Mouse (Mus musculus): ENCODE data around the gene Tmem274. TPM values are rescaled to one million over a fixed set of nuclear protein-coding genes. Genes with fewer than 3 reads are reported as not detected.
A peak's percentile ranks its signal among the peaks of the same experiment; 100 is the strongest.

The Tmem274 gene
- polyA plus RNA-seq, 1 experiment from 2014 or later, result not detected

DNA sequence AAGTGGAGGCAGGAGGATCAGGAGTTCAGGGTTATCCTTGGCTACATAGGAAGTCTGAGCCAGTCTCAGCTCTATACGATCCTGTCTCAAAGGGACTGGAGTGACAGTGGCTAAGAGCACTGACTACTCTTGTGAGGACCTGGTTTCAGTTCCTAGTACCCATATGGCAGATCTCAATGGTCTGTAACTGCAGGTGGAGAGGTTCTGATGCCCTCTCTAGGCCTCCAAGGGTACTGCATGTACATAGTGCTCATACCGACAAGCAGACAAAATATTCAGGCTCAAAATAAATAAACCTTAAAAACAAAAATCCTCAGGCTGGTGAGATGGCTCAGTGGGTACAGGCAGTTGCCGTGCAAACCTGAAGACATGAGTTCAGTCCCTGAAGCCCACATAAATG, 14.0 kb downstream of the Tmem274 start:
- H3K36me3 ChIP-seq (ENCODE audit: inconsistent target), result peaks cover 39% of the 10 kb centered on the region; the same call in 1 of the 2 replicates
- 96% methylated on average over 3 of the region's 3 CpGs for WGBS (ENCODE audit: missing documents)
- H3K27ac ChIP-seq, result no peak overlapping the region

DNA sequence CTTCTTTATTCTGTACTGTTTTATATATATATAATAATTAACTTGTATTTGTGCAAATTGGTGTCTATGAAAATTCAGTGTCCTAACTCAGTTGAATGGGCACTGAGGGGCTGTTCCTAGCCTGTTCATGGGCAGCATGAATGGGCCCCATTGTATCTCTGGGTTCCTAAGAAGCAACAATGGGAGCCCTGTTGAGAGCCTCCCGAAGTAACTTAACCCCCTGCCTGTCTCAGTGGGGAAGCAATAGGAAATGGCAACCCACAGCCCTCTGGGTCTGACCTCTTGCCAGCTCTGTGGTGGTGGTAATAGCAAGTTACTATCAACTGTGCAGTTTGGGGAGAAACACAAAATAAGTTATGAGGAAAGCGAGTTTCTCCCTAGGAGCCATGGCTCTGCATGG, 19.4 kb downstream of the Tmem274 start:
- 9% methylated on average over 1 of the region's 2 CpGs for WGBS (ENCODE audit: missing documents)
- Histone ChIP-seq H3K79me2 (ENCODE audit: inconsistent target) (no peaks in the 10 kb centered on the region), H3K27ac (no peak overlapping the region), H3K36me3 (ENCODE audit: inconsistent target) (peaks cover 37% of the 10 kb centered on the region; the same call in 1 of the 2 replicates), H3K4me3 (ENCODE audit: inconsistent target) (no peak overlapping the region)

More for the DNA sequence above, 14.0 kb downstream of the Tmem274 start:
- H3K79me2 ChIP-seq (ENCODE audit: inconsistent target), result 0 out of 2 replicates have a peak, but pooled peaks cover 6% of the 10 kb centered on the region
- H3K4me3 ChIP-seq (ENCODE audit: inconsistent target), result no peak overlapping the region

DNA sequence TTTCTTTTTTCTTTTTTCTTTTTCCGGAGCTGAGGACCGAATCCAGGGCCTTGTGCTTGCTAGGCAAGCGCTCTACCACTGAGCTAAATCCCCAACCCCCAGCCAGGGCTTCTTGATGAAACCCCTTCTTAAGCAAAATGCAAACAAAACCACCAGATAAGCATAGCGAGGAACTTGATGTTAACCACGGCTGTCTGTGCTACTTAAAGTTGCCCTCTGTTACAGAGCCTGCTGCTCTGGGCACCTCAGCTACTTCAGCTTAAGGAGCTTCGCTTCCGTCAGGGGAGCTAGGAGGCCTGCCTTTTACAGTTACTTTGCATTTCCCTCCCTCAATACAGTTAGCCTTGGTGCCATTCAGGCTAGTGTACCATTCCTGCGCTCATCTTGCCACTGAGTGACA, 21.7 kb downstream of the Tmem274 start:
- no peaks in the 10 kb centered on the region for H3K79me2 ChIP-seq (ENCODE audit: inconsistent target)
- no peak overlapping the region for H3K4me3 ChIP-seq (ENCODE audit: inconsistent target)
- 82% methylated on average over 8 of the region's 8 CpGs for WGBS (ENCODE audit: missing documents)
- H3K27ac ChIP-seq, result no peak overlapping the region
- peaks cover 27% of the 10 kb centered on the region; the same call in 1 of the 2 replicates for H3K36me3 ChIP-seq (ENCODE audit: inconsistent target)

DNA sequence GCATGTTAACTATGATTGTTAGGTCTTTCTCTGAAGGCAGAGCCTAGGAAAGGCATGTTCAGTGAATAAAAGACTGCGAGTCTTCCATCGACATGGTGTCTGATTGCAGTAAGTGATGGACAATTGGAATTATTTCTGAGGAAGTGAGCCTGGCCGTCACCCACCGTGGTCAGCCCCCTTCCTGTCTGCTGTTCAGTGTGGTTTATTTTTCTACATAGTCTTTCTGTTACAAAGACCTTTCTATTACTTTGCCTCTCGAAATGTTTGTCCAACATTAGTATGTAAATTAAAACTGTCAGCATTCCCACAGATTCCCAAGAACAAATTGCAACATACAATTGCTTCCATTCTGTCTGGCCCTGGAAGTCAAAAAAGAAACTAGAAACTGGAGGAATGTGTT, 22.6 kb downstream of the Tmem274 start:
- Histone ChIP-seq H3K79me2 (ENCODE audit: inconsistent target) (no peaks in the 10 kb centered on the region), H3K4me3 (ENCODE audit: inconsistent target) (no peak overlapping the region), H3K27ac (no peak overlapping the region), H3K36me3 (ENCODE audit: inconsistent target) (peaks cover 23% of the 10 kb centered on the region; the same call in 1 of the 2 replicates)
- WGBS (ENCODE audit: missing documents), result 26% methylated on average over 5 of the region's 5 CpGs

DNA sequence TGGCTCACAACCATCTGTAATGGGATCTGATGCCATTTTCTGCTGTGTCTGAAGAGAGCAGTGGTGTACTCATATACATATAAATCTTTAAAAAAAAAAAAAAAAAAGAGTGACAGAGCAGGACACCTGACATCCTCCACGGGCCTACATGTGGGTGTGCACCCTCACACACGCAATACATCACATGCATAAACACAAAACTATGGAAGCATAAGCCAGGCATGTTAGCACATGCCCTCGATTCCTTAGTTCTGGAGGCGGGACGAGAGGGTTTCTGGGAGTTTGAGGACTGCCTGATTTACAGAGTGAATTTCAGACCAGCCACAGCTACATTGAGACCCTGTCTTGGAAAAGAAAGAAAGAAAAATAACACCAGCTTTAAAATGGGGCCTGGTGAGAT, 27.2 kb downstream of the Tmem274 start:
- no peaks in the 10 kb centered on the region for H3K79me2 ChIP-seq (ENCODE audit: inconsistent target)
- WGBS (ENCODE audit: missing documents), result 100% methylated on average over 4 of the region's 5 CpGs
- no peak overlapping the region for H3K4me3 ChIP-seq (ENCODE audit: inconsistent target)
- peak overlapping the region; percentile 21; the same call in 1 of the 2 replicates for H3K27ac ChIP-seq
- H3K36me3 ChIP-seq (ENCODE audit: inconsistent target), result no peaks in the 10 kb centered on the region

DNA sequence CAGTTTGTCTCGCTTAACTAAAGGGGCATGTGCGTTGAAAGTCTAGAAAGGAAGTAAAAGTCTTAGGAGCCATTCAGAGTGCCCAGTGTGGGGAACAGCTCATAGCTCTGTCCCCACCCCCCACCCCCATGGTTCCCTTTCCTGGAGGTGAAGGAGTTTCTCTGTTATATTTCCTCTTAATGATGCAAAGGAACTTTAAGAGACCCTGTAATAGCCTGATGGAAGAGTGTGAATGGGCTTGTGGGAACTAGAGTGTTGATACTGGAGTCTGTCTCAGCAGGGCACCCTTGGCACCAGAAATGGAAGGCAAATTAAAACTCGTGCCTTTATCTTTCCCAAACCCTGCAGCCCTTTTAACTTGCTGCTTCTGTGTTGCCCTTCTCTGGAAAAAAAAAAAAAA, 27.7 kb downstream of the Tmem274 start:
- H3K27ac ChIP-seq, result peak overlapping the region; percentile 21; the same call in 1 of the 2 replicates
- H3K4me3 ChIP-seq (ENCODE audit: inconsistent target), result no peak overlapping the region
- WGBS (ENCODE audit: missing documents), result 3% methylated on average over 3 of the region's 3 CpGs
- H3K36me3 ChIP-seq (ENCODE audit: inconsistent target), result no peaks in the 10 kb centered on the region
- no peaks in the 10 kb centered on the region for H3K79me2 ChIP-seq (ENCODE audit: inconsistent target)

DNA sequence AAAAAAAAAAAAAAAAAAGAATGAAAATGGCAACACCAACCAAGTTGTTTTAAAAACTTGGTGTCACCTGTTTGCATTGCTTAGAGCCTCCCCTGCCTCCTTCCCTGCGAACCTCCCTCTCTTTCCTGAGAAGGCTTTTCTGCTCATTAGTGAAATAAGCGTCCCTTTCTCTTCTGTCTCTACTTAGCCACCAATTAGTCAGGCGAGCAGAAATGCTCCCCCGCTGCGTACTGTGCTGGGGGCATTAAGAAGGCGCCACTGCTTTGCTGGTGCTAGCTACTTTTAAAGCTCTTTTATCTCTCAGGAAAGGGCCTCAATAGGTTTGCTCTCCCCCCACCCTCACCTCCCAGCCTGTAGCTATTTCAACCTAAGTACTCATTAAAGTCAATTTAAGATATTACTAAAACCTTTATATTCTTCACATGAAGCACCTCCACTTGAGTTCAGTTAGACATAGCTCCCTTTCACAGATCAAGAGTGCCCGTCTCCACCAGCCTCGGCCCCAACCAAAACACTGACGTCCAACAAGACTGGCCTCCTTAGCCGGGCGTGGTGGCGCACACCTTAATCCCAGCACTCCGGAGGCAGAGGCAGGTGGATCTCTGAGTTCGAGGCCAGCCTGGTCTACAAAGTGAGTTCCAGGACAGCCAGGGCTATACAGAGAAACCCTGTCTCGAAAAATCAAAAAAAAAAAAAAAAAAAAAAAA, 28.2 kb downstream of the Tmem274 start:
- Histone ChIP-seq H3K36me3 (ENCODE audit: inconsistent target) (no peaks in the 10 kb centered on the region), H3K79me2 (ENCODE audit: inconsistent target) (no peaks in the 10 kb centered on the region), H3K4me3 (ENCODE audit: inconsistent target) (no peak overlapping the region), H3K27ac (no peak overlapping the region)
- WGBS (ENCODE audit: missing documents), result 89% methylated on average over 6 of the region's 15 CpGs

DNA sequence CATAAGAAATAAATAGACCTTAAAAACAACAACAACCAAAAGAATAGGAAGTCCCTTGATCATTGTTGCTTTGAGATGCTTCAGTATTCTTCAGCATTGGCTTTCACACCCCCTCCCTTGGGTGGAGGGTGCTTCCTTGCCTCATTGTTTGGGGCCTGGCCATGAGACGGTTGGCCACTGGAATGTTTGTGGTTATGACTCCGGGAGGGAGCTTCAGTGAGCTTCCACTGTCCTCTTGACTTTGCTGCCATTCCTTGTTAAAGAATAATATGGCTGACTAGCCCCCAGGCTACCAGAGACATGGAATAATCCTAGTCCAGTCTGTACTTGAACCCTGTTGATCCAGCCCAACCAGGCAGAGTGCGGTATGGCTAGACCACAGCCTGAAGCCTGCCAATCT, 29.7 kb downstream of the Tmem274 start:
- 79% methylated on average over 3 of the region's 3 CpGs for WGBS (ENCODE audit: missing documents)
- H3K27ac ChIP-seq, result no peak overlapping the region
- H3K79me2 ChIP-seq (ENCODE audit: inconsistent target), result no peaks in the 10 kb centered on the region
- H3K4me3 ChIP-seq (ENCODE audit: inconsistent target), result no peak overlapping the region
- H3K36me3 ChIP-seq (ENCODE audit: inconsistent target), result no peaks in the 10 kb centered on the region

DNA sequence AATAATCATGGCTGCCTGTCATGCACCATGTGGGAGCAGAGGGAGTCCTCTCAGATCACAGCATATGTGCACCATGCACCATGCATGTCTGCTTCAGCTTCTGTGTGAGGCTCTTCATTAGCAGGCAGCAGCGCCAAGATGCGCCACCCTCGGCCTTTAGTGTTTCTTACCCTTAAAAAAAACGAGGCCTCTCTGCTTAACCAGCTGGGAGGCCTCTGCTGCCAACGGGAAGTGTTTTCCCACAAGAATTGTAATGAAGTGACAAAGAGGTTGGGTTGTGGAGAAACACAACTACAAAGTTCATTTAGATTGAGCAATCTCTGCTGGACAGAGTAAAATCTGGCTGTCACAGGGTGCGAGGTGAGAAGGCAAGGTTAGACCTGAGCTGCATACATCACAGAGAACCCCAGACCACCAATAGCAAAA, 34.1 kb downstream of the Tmem274 start:
- H3K4me3 ChIP-seq (ENCODE audit: inconsistent target), result no peak overlapping the region
- H3K36me3 ChIP-seq (ENCODE audit: inconsistent target), result no peaks in the 10 kb centered on the region
- no peak overlapping the region for H3K27ac ChIP-seq
- 24% methylated on average over 6 of the region's 6 CpGs for WGBS (ENCODE audit: missing documents)
- no peaks in the 10 kb centered on the region for H3K79me2 ChIP-seq (ENCODE audit: inconsistent target)

DNA sequence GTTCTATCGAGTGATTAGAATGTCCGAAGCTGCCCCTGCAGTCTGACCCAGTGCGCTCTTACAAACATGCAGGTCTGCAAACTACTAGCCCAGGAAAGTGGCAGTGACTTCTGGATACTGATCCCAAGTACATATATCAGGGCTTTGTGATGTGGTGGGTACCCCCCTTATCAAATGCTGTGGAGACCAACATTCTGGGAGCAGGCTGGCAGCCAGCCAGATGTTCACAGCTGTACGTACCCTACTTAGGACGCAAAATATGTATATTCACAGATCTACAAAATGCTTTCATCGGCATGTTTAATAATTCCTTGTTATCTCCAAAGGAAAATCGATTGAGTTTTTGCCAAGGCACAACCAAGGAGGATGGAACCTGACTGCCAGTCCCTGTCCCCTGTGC, 34.9 kb downstream of the Tmem274 start:
- WGBS (ENCODE audit: missing documents), result 88% methylated on average over 7 of the region's 7 CpGs
- no peak overlapping the region for H3K27ac ChIP-seq
- no peak overlapping the region for H3K4me3 ChIP-seq (ENCODE audit: inconsistent target)
- no peaks in the 10 kb centered on the region for H3K79me2 ChIP-seq (ENCODE audit: inconsistent target)
- H3K36me3 ChIP-seq (ENCODE audit: inconsistent target), result no peaks in the 10 kb centered on the region

DNA sequence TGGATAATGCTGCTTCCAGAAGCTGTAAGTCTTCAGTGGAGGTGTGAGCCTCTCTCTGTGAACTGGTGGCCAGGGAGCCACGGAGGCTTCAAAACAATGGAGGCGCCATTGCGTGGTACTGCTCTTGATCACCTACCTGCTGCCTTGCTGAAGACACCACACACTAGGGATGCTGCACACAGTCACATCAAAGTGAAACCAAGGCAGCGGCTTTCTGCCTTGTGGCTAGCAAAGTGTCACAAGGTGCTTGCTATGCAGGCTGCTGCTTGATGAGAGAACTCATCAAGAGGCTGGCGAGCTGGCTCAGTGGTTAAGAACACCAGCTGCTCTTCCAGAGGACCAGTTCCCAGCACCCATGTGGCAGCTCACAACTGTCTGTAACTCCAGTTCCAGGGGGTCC, 38.5 kb downstream of the Tmem274 start:
- Histone ChIP-seq H3K36me3 (ENCODE audit: inconsistent target) (no peaks in the 10 kb centered on the region), H3K79me2 (ENCODE audit: inconsistent target) (no peaks in the 10 kb centered on the region), H3K27ac (no peak overlapping the region), H3K4me3 (ENCODE audit: inconsistent target) (no peak overlapping the region)
- WGBS (ENCODE audit: missing documents), result 96% methylated on average over 5 of the region's 5 CpGs

DNA sequence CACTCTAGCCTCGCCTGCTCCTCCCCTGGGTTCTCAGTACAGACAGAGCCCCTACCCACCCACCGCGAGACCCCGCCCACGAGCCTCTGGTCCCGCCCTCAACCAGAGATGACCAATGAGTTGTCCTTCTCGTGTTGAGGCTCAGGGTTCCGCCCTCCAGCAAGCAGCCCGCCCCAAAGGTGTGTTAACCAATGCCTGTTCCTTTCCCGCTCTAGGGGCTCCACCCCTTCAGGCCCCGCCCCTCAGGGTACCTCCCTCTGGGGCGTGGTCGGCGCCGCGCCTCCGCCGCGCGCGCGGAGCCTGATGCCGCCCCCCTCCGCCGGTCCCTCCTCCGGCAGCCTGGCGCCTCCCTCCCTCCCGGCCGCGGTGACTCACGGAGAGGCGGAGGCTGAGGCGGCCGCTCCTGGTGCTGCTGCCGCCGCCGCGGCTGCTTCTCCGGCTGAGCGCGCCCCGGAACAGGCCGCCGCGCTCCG, 40.7 kb downstream of the Tmem274 start, which contains the start of gene Ctnnbip1:
TSS of gene Ctnnbip1 (plus strand) at position 369 of the 473 bp plus-strand sequence.
- H3K36me3 ChIP-seq (ENCODE audit: inconsistent target), result no peaks in the 10 kb centered on the region
- 1% methylated on average over 41 of the region's 46 CpGs for WGBS (ENCODE audit: missing documents)
- H3K4me3 ChIP-seq (ENCODE audit: inconsistent target), result peak within 1 kb of the TSS; percentile 36
- no peak within 1 kb of the TSS for H3K27ac ChIP-seq
- H3K79me2 ChIP-seq (ENCODE audit: inconsistent target), result no peaks in the 10 kb centered on the region; the same call in 1 of the 2 replicates

DNA sequence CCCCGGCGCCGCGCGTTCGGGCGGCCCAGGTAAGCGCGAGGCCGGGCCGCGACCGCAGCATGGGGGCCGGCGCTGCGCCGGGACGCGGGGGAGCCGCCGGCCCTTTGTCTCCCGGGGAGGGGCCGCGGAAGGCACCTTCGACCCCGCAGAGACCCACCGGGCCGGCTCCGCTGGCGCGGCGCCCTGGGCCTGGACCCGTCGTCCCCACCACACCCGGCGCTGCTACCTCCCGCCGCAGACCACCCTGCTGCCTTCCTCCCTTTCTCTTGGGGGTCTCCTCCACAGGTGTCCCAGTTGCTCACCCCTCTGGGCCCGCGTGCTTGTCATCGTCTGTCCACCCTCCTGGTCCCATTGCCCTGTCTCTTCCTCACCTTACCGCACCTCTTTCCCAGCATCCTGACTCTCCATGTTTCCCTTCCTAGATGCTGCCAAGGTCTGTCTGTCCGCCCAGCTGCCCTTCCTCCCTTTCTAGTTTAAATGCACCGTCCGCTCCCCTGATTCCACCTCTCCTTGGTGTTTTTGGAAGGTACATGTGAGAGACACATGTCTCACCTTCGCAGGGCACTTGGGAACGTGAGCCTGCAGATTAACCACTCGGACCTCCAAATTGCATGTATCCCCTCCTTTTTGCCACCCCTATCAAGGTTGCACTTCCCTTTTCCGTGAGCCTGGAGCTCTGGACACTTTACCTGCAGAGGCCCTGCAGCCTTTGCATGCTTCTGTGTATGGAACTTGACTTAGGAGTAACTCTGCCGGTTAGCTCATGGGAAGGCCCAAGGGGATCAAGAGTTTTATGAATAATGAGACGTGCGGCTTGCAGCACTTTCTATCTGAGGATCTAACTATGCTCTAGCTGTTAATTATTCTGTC, 41.4 kb downstream of the Tmem274 start:
- H3K4me3 ChIP-seq (ENCODE audit: inconsistent target), result peak overlapping the region; percentile 36
- no peak overlapping the region for H3K27ac ChIP-seq
- H3K36me3 ChIP-seq (ENCODE audit: inconsistent target), result no peaks in the 10 kb centered on the region
- no peaks in the 10 kb centered on the region; the same call in 1 of the 2 replicates for H3K79me2 ChIP-seq (ENCODE audit: inconsistent target)
- WGBS (ENCODE audit: missing documents), result 11% methylated on average over 52 of the region's 52 CpGs

DNA sequence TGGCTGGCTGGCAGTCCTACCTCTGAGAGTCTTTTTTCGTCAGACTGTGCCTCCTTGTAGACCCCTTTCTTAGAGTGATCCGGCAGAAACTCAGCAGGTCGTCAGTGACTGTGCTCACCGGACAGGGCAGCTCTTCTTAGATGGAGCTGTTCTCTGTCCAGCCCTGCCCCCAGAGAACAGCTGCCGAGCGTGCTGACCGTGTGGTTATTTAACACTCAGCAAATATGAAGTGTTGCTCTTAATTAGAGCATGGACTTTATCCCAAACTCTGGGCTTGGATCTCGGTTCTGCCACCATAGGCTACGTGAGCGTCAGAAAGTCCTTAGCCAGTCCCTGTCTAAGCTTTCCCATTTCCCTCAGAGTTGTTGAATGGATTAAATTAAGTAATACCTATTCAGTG, 44.1 kb downstream of the Tmem274 start:
- Histone ChIP-seq H3K27ac (no peak overlapping the region), H3K36me3 (ENCODE audit: inconsistent target) (no peaks in the 10 kb centered on the region), H3K79me2 (ENCODE audit: inconsistent target) (no peaks in the 10 kb centered on the region; the same call in 1 of the 2 replicates), H3K4me3 (ENCODE audit: inconsistent target) (no peak overlapping the region)
- 92% methylated on average over 10 of the region's 10 CpGs for WGBS (ENCODE audit: missing documents)

DNA sequence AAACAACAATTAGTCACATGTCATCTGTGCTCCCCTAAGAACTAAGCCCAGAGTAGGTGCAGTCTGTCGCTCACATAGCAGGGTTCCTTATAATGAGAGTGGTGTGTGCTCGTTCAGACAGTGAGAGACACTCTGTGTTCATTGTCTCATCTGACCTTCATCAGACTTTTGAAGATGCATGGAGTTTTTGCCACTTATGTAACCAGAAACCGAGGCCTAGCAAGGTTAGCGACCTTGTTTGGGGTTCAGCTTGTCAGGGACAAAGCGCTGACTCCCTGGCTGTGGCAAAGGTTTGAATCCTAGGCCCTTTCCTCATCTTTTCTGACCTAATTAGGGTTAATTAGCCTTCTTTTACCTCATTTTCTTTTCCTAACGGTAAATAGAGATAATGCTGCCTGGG, 46.8 kb downstream of the Tmem274 start:
- no peak overlapping the region for H3K4me3 ChIP-seq (ENCODE audit: inconsistent target)
- H3K79me2 ChIP-seq (ENCODE audit: inconsistent target), result no peaks in the 10 kb centered on the region; the same call in 1 of the 2 replicates
- no peaks in the 10 kb centered on the region for H3K36me3 ChIP-seq (ENCODE audit: inconsistent target)
- 94% methylated on average over 6 of the region's 6 CpGs for WGBS (ENCODE audit: missing documents)
- H3K27ac ChIP-seq, result no peak overlapping the region
